Mouse (Mus musculus): ENCODE measurements around the gene Pi4k2a. TPM values are rescaled to one million over a fixed set of nuclear protein-coding genes. Genes with fewer than 3 reads are reported as not detected.

Pi4k2a gene
- polyA plus RNA-seq, 1 experiment from 2014 or later: 14.6 TPM

- no peaks in the 10 kb centered on the region for H3K27me3 ChIP-seq (ENCODE audit: control insufficient read depth, insufficient read depth, low read length)
- 60% methylated on average over 6 of the region's 6 CpGs for WGBS (ENCODE audit: insufficient replicate concordance)
Observed at GRCm38 (mm10) chr19:42056719-42057409, 33.4 kb upstream of the Pi4k2a start.

GRCm38 (mm10) chr19:42058426-42058825 is 31.8 kb upstream of the Pi4k2a start:
- no peaks in the 10 kb centered on the region for H3K36me3 ChIP-seq (ENCODE audit: control insufficient read depth, insufficient read depth, low read length)

More at GRCm38 (mm10) chr19:42056719-42057409, 33.4 kb upstream of the Pi4k2a start:
- H3K9me3 ChIP-seq (replicated peaks; ENCODE audit: control insufficient read depth, low read length): no peaks in the 10 kb centered on the region
- no peak overlapping the region for H3K4me2 ChIP-seq
- H3K4me1 ChIP-seq (ENCODE audit: control insufficient read depth, insufficient read depth, low read length): no peaks in the 10 kb centered on the region
- H3K4me3 ChIP-seq (ENCODE audit: low read depth, low read length): no peak overlapping the region
- no peaks in the 10 kb centered on the region for H3K36me3 ChIP-seq (ENCODE audit: control insufficient read depth, insufficient read depth, low read length)
- ATAC-seq (replicated peaks; ENCODE audit: insufficient number of reproducible peaks, low FRiP score, low TSS enrichment): no peak
- H3K9ac ChIP-seq (ENCODE audit: low read depth, low read length): no peak overlapping the region
- no peak overlapping the region for H3K27ac ChIP-seq (ENCODE audit: low read depth, low read length)

GRCm38 (mm10) chr19:42061443-42061842 is 28.8 kb upstream of the Pi4k2a start:
- H3K36me3 ChIP-seq (ENCODE audit: control insufficient read depth, insufficient read depth, low read length): no peaks in the 10 kb centered on the region
- H3K4me1 ChIP-seq (ENCODE audit: control insufficient read depth, insufficient read depth, low read length): no peaks in the 10 kb centered on the region
- H3K27ac ChIP-seq (ENCODE audit: low read depth, low read length): no peak overlapping the region
- 83% methylated on average over 7 of the region's 7 CpGs for WGBS (ENCODE audit: insufficient replicate concordance)
- H3K9ac ChIP-seq (ENCODE audit: low read depth, low read length): no peak overlapping the region
- no peak overlapping the region for H3K4me3 ChIP-seq (ENCODE audit: low read depth, low read length)
- H3K27me3 ChIP-seq (ENCODE audit: control insufficient read depth, insufficient read depth, low read length): no peaks in the 10 kb centered on the region
- ATAC-seq (replicated peaks; ENCODE audit: insufficient number of reproducible peaks, low FRiP score, low TSS enrichment): no peak
- no peak overlapping the region for H3K4me2 ChIP-seq
- no peaks in the 10 kb centered on the region for H3K9me3 ChIP-seq (replicated peaks; ENCODE audit: control insufficient read depth, low read length)

More at GRCm38 (mm10) chr19:42058426-42058825, 31.8 kb upstream of the Pi4k2a start:
- no peaks in the 10 kb centered on the region for H3K27me3 ChIP-seq (ENCODE audit: control insufficient read depth, insufficient read depth, low read length)
- no peak for ATAC-seq (replicated peaks; ENCODE audit: insufficient number of reproducible peaks, low FRiP score, low TSS enrichment)
- H3K4me2 ChIP-seq: no peak overlapping the region
- no peaks in the 10 kb centered on the region for H3K4me1 ChIP-seq (ENCODE audit: control insufficient read depth, insufficient read depth, low read length)
- H3K9me3 ChIP-seq (replicated peaks; ENCODE audit: control insufficient read depth, low read length): no peaks in the 10 kb centered on the region
- no peak overlapping the region for H3K9ac ChIP-seq (ENCODE audit: low read depth, low read length)
- H3K4me3 ChIP-seq (ENCODE audit: low read depth, low read length): no peak overlapping the region
- 70% methylated on average over 7 of the region's 7 CpGs for WGBS (ENCODE audit: insufficient replicate concordance)
- H3K27ac ChIP-seq (ENCODE audit: low read depth, low read length): no peak overlapping the region

- Histone ChIP-seq H3K4me1 (ENCODE audit: control insufficient read depth, insufficient read depth, low read length) (no peaks in the 10 kb centered on the region), H3K9me3 (replicated peaks; ENCODE audit: control insufficient read depth, low read length) (no peaks in the 10 kb centered on the region), H3K36me3 (ENCODE audit: control insufficient read depth, insufficient read depth, low read length) (no peaks in the 10 kb centered on the region), H3K4me3 (ENCODE audit: low read depth, low read length) (no peak overlapping the region), H3K9ac (ENCODE audit: low read depth, low read length) (no peak overlapping the region), H3K27ac (ENCODE audit: low read depth, low read length) (no peak overlapping the region), H3K4me2 (no peak overlapping the region), H3K27me3 (ENCODE audit: control insufficient read depth, insufficient read depth, low read length) (no peaks in the 10 kb centered on the region)
- WGBS (ENCODE audit: insufficient replicate concordance): 75% methylated on average over 11 of the region's 11 CpGs
- no peak; the same call in 1 of the 2 replicates for ATAC-seq (replicated peaks; ENCODE audit: insufficient number of reproducible peaks, low FRiP score, low TSS enrichment)
Observed at GRCm38 (mm10) chr19:42068441-42069240, 21.6 kb upstream of the Pi4k2a start.

- no peak for ATAC-seq (replicated peaks; ENCODE audit: insufficient number of reproducible peaks, low FRiP score, low TSS enrichment)
- no peak overlapping the region for H3K4me2 ChIP-seq
- no peaks in the 10 kb centered on the region for H3K9me3 ChIP-seq (replicated peaks; ENCODE audit: control insufficient read depth, low read length)
- no peaks in the 10 kb centered on the region for H3K36me3 ChIP-seq (ENCODE audit: control insufficient read depth, insufficient read depth, low read length)
- no peak overlapping the region for H3K27ac ChIP-seq (ENCODE audit: low read depth, low read length)
- H3K27me3 ChIP-seq (ENCODE audit: control insufficient read depth, insufficient read depth, low read length): no peaks in the 10 kb centered on the region
- no peaks in the 10 kb centered on the region for H3K4me1 ChIP-seq (ENCODE audit: control insufficient read depth, insufficient read depth, low read length)
- 54% methylated on average over 6 of the region's 6 CpGs for WGBS (ENCODE audit: insufficient replicate concordance)
- H3K9ac ChIP-seq (ENCODE audit: low read depth, low read length): no peak overlapping the region
- H3K4me3 ChIP-seq (ENCODE audit: low read depth, low read length): no peak overlapping the region
Observed at GRCm38 (mm10) chr19:42069241-42069525, 21.1 kb upstream of the Pi4k2a start.

- no peak for ATAC-seq (replicated peaks; ENCODE audit: insufficient number of reproducible peaks, low FRiP score, low TSS enrichment)
- Histone ChIP-seq H3K4me2 (no peak overlapping the region), H3K4me3 (ENCODE audit: low read depth, low read length) (no peak overlapping the region), H3K4me1 (ENCODE audit: control insufficient read depth, insufficient read depth, low read length) (no peaks in the 10 kb centered on the region), H3K9ac (ENCODE audit: low read depth, low read length) (no peak overlapping the region), H3K36me3 (ENCODE audit: control insufficient read depth, insufficient read depth, low read length) (no peaks in the 10 kb centered on the region), H3K27me3 (ENCODE audit: control insufficient read depth, insufficient read depth, low read length) (no peaks in the 10 kb centered on the region), H3K9me3 (replicated peaks; ENCODE audit: control insufficient read depth, low read length) (no peaks in the 10 kb centered on the region), H3K27ac (ENCODE audit: low read depth, low read length) (no peak overlapping the region)
- WGBS (ENCODE audit: insufficient replicate concordance): 71% methylated on average over 7 of the region's 7 CpGs
Observed at GRCm38 (mm10) chr19:42071221-42071620, 19.0 kb upstream of the Pi4k2a start.

- no peaks in the 10 kb centered on the region for H3K36me3 ChIP-seq (ENCODE audit: control insufficient read depth, insufficient read depth, low read length)
- H3K4me1 ChIP-seq (ENCODE audit: control insufficient read depth, insufficient read depth, low read length): no peaks in the 10 kb centered on the region
- H3K4me2 ChIP-seq: no peak overlapping the region
- H3K27ac ChIP-seq (ENCODE audit: low read depth, low read length): no peak overlapping the region
- H3K9me3 ChIP-seq (replicated peaks; ENCODE audit: control insufficient read depth, low read length): no peaks in the 10 kb centered on the region
- H3K27me3 ChIP-seq (ENCODE audit: control insufficient read depth, insufficient read depth, low read length): no peaks in the 10 kb centered on the region
- no peak for ATAC-seq (replicated peaks; ENCODE audit: insufficient number of reproducible peaks, low FRiP score, low TSS enrichment)
- WGBS (ENCODE audit: insufficient replicate concordance): 74% methylated on average over 15 of the region's 15 CpGs
- H3K9ac ChIP-seq (ENCODE audit: low read depth, low read length): no peak overlapping the region
- no peak overlapping the region for H3K4me3 ChIP-seq (ENCODE audit: low read depth, low read length)
Observed at GRCm38 (mm10) chr19:42071886-42072608, 18.2 kb upstream of the Pi4k2a start.

GRCm38 (mm10) chr19:42072802-42073201 is 17.5 kb upstream of the Pi4k2a start:
- no peak for ATAC-seq (replicated peaks; ENCODE audit: insufficient number of reproducible peaks, low FRiP score, low TSS enrichment)
- WGBS (ENCODE audit: insufficient replicate concordance): 69% methylated on average over 7 of the region's 7 CpGs
- Histone ChIP-seq H3K9ac (ENCODE audit: low read depth, low read length) (no peak overlapping the region), H3K36me3 (ENCODE audit: control insufficient read depth, insufficient read depth, low read length) (no peaks in the 10 kb centered on the region), H3K27ac (ENCODE audit: low read depth, low read length) (no peak overlapping the region), H3K9me3 (replicated peaks; ENCODE audit: control insufficient read depth, low read length) (no peaks in the 10 kb centered on the region), H3K27me3 (ENCODE audit: control insufficient read depth, insufficient read depth, low read length) (no peaks in the 10 kb centered on the region), H3K4me2 (no peak overlapping the region), H3K4me1 (ENCODE audit: control insufficient read depth, insufficient read depth, low read length) (no peaks in the 10 kb centered on the region), H3K4me3 (ENCODE audit: low read depth, low read length) (no peak overlapping the region)

All from heart, embryonic 11.5 days (tissue).